Mouse (Mus musculus): ENCODE data around the gene Vezt. TPM values are rescaled to one million over a fixed set of nuclear protein-coding genes. Genes with fewer than 3 reads are reported as not detected.
A peak's percentile ranks its signal among the peaks of the same experiment; 100 is the strongest.

Vezt gene
- polyA plus RNA-seq, 1 experiment from 2014 or later: 25.7 TPM

GRCm38 (mm10) chr10:94071641-94072040, 36.0 kb upstream of the Vezt start:
- Histone ChIP-seq H3K4me1 (ENCODE audit: control insufficient read depth in 2 of 2, insufficient read depth in 2 of 2, low read length in 2 of 2) (peaks cover 23 to 31% of the 10 kb centered on the region in 2 experiments), H3K27ac (replicated peaks in 1 of 2; ENCODE audit: control insufficient read depth in 1 of 2, insufficient read depth in 1 of 2, low read depth in 2 of 2, low read length in 2 of 2) (0 out of 4 replicates have a peak overlapping the region, but pooled peaks of 1 of the 2 experiments have one; percentile 63), H3K27me3 (ENCODE audit: control insufficient read depth, insufficient read depth, low read length) (no peaks in the 10 kb centered on the region), H3K4me3 (ENCODE audit: control insufficient read depth in 1 of 2, insufficient read depth in 1 of 2, low read depth in 1 of 2, low read length in 2 of 2) (no peak overlapping the region), H3K4me2 (ENCODE audit: low read length) (no peak overlapping the region), H3K36me3 (ENCODE audit: control insufficient read depth, insufficient read depth, low read length) (0 out of 2 replicates have a peak, but pooled peaks cover 4% of the 10 kb centered on the region), H3K9ac (ENCODE audit: low read length) (no peak overlapping the region), H3K9me3 (ENCODE audit: control insufficient read depth, low read length) (no peaks in the 10 kb centered on the region)
- WGBS: 89% methylated on average over 7 of the region's 7 CpGs
- no peak for ATAC-seq (ENCODE audit: insufficient number of reproducible peaks, insufficient read depth, low FRiP score, low read depth)

GRCm38 (mm10) chr10:94068701-94069100, 33.1 kb upstream of the Vezt start:
- Histone ChIP-seq H3K4me3 (ENCODE audit: control insufficient read depth in 1 of 2, insufficient read depth in 1 of 2, low read depth in 1 of 2, low read length in 2 of 2) (no peak overlapping the region), H3K27me3 (ENCODE audit: control insufficient read depth, insufficient read depth, low read length) (no peaks in the 10 kb centered on the region), H3K9me3 (ENCODE audit: control insufficient read depth, low read length) (no peaks in the 10 kb centered on the region), H3K27ac (replicated peaks in 1 of 2; ENCODE audit: control insufficient read depth in 1 of 2, insufficient read depth in 1 of 2, low read depth in 2 of 2, low read length in 2 of 2) (peak overlapping the region in 1 of 2 experiments; percentile 20; a peak in 3 of 4 replicates), H3K4me2 (ENCODE audit: low read length) (no peak overlapping the region), H3K4me1 (ENCODE audit: control insufficient read depth in 2 of 2, insufficient read depth in 2 of 2, low read length in 2 of 2) (peaks cover 23 to 31% of the 10 kb centered on the region in 2 experiments), H3K36me3 (ENCODE audit: control insufficient read depth, insufficient read depth, low read length) (no peaks in the 10 kb centered on the region), H3K9ac (ENCODE audit: low read length) (no peak overlapping the region)
- WGBS: 67% methylated on average over 5 of the region's 5 CpGs
- peak; percentile 42; the same call in 1 of the 2 replicates for ATAC-seq (ENCODE audit: insufficient number of reproducible peaks, insufficient read depth, low FRiP score, low read depth)

- Histone ChIP-seq H3K4me3 (ENCODE audit: control insufficient read depth in 1 of 2, insufficient read depth in 1 of 2, low read depth in 1 of 2, low read length in 2 of 2) (no peak overlapping the region), H3K9ac (ENCODE audit: low read length) (no peak overlapping the region), H3K36me3 (ENCODE audit: control insufficient read depth, insufficient read depth, low read length) (no peaks in the 10 kb centered on the region), H3K27ac (replicated peaks in 1 of 2; ENCODE audit: control insufficient read depth in 1 of 2, insufficient read depth in 1 of 2, low read depth in 2 of 2, low read length in 2 of 2) (no peak overlapping the region; a peak in 1 of 4 replicates), H3K27me3 (ENCODE audit: control insufficient read depth, insufficient read depth, low read length) (no peaks in the 10 kb centered on the region), H3K4me2 (ENCODE audit: low read length) (no peak overlapping the region), H3K9me3 (ENCODE audit: control insufficient read depth, low read length) (no peaks in the 10 kb centered on the region), H3K4me1 (ENCODE audit: control insufficient read depth in 2 of 2, insufficient read depth in 2 of 2, low read length in 2 of 2) (peaks cover 12 to 17% of the 10 kb centered on the region in 2 experiments)
- no peak; the same call in 1 of the 2 replicates for ATAC-seq (ENCODE audit: insufficient number of reproducible peaks, insufficient read depth, low FRiP score, low read depth)
- 54% methylated on average over 3 of the region's 3 CpGs for WGBS
Observed at GRCm38 (mm10) chr10:94066896-94067295, 31.3 kb upstream of the Vezt start.

- WGBS: 71% methylated on average over 5 of the region's 5 CpGs
- no peak overlapping the region for H3K9ac ChIP-seq (ENCODE audit: low read length)
- no peak overlapping the region for H3K4me3 ChIP-seq (ENCODE audit: control insufficient read depth in 1 of 2, insufficient read depth in 1 of 2, low read depth in 1 of 2, low read length in 2 of 2)
- H3K27ac ChIP-seq (replicated peaks in 1 of 2; ENCODE audit: control insufficient read depth in 1 of 2, insufficient read depth in 1 of 2, low read depth in 2 of 2, low read length in 2 of 2): peak overlapping the region in 1 of 2 experiments; percentile 52; a peak in 2 of 4 replicates
- no peak overlapping the region for H3K4me2 ChIP-seq (ENCODE audit: low read length)
- ATAC-seq (ENCODE audit: insufficient number of reproducible peaks, insufficient read depth, low FRiP score, low read depth): no peak
- H3K27me3 ChIP-seq (ENCODE audit: control insufficient read depth, insufficient read depth, low read length): no peaks in the 10 kb centered on the region
- no peaks in the 10 kb centered on the region for H3K9me3 ChIP-seq (ENCODE audit: control insufficient read depth, low read length)
- H3K36me3 ChIP-seq (ENCODE audit: control insufficient read depth, insufficient read depth, low read length): no peaks in the 10 kb centered on the region
- peaks cover 17 to 30% of the 10 kb centered on the region in 2 experiments for H3K4me1 ChIP-seq (ENCODE audit: control insufficient read depth in 2 of 2, insufficient read depth in 2 of 2, low read length in 2 of 2)
Observed at GRCm38 (mm10) chr10:94062357-94062756, 26.7 kb upstream of the Vezt start.

- Histone ChIP-seq H3K27me3 (ENCODE audit: control insufficient read depth, insufficient read depth, low read length) (no peaks in the 10 kb centered on the region), H3K36me3 (ENCODE audit: control insufficient read depth, insufficient read depth, low read length) (no peaks in the 10 kb centered on the region), H3K9me3 (ENCODE audit: control insufficient read depth, low read length) (no peaks in the 10 kb centered on the region), H3K4me1 (ENCODE audit: control insufficient read depth in 2 of 2, insufficient read depth in 2 of 2, low read length in 2 of 2) (peaks cover 12 to 23% of the 10 kb centered on the region in 2 experiments; a peak in 3 of 4 replicates), H3K27ac (replicated peaks in 1 of 2; ENCODE audit: control insufficient read depth in 1 of 2, insufficient read depth in 1 of 2, low read depth in 2 of 2, low read length in 2 of 2) (no peak overlapping the region), H3K4me3 (ENCODE audit: control insufficient read depth in 1 of 2, insufficient read depth in 1 of 2, low read depth in 1 of 2, low read length in 2 of 2) (no peak overlapping the region), H3K9ac (ENCODE audit: low read length) (no peak overlapping the region), H3K4me2 (ENCODE audit: low read length) (no peak overlapping the region)
- no peak for ATAC-seq (ENCODE audit: insufficient number of reproducible peaks, insufficient read depth, low FRiP score, low read depth)
- WGBS: 77% methylated on average over 8 of the region's 8 CpGs
Observed at GRCm38 (mm10) chr10:94060190-94060589, 24.6 kb upstream of the Vezt start.

GRCm38 (mm10) chr10:94059618-94060055, 24.0 kb upstream of the Vezt start:
- Histone ChIP-seq H3K4me2 (ENCODE audit: low read length) (no peak overlapping the region), H3K36me3 (ENCODE audit: control insufficient read depth, insufficient read depth, low read length) (no peaks in the 10 kb centered on the region), H3K9me3 (ENCODE audit: control insufficient read depth, low read length) (no peaks in the 10 kb centered on the region), H3K27ac (replicated peaks in 1 of 2; ENCODE audit: control insufficient read depth in 1 of 2, insufficient read depth in 1 of 2, low read depth in 2 of 2, low read length in 2 of 2) (0 out of 4 replicates have a peak overlapping the region, but pooled peaks of 1 of the 2 experiments have one; percentile 19), H3K27me3 (ENCODE audit: control insufficient read depth, insufficient read depth, low read length) (no peaks in the 10 kb centered on the region), H3K9ac (ENCODE audit: low read length) (no peak overlapping the region), H3K4me1 (ENCODE audit: control insufficient read depth in 2 of 2, insufficient read depth in 2 of 2, low read length in 2 of 2) (peaks cover 12 to 23% of the 10 kb centered on the region in 2 experiments; a peak in 3 of 4 replicates), H3K4me3 (ENCODE audit: control insufficient read depth in 1 of 2, insufficient read depth in 1 of 2, low read depth in 1 of 2, low read length in 2 of 2) (no peak overlapping the region)
- no peak; the same call in 1 of the 2 replicates for ATAC-seq (ENCODE audit: insufficient number of reproducible peaks, insufficient read depth, low FRiP score, low read depth)
- 68% methylated on average over 8 of the region's 8 CpGs for WGBS

GRCm38 (mm10) chr10:94056487-94056886, 20.9 kb upstream of the Vezt start:
- Histone ChIP-seq H3K27ac (replicated peaks in 1 of 2; ENCODE audit: control insufficient read depth in 1 of 2, insufficient read depth in 1 of 2, low read depth in 2 of 2, low read length in 2 of 2) (no peak overlapping the region), H3K4me1 (ENCODE audit: control insufficient read depth in 2 of 2, insufficient read depth in 2 of 2, low read length in 2 of 2) (peaks cover 6 to 17% of the 10 kb centered on the region in 2 experiments; a peak in 3 of 4 replicates), H3K27me3 (ENCODE audit: control insufficient read depth, insufficient read depth, low read length) (no peaks in the 10 kb centered on the region), H3K36me3 (ENCODE audit: control insufficient read depth, insufficient read depth, low read length) (no peaks in the 10 kb centered on the region), H3K4me2 (ENCODE audit: low read length) (no peak overlapping the region), H3K4me3 (ENCODE audit: control insufficient read depth in 1 of 2, insufficient read depth in 1 of 2, low read depth in 1 of 2, low read length in 2 of 2) (no peak overlapping the region), H3K9me3 (ENCODE audit: control insufficient read depth, low read length) (no peaks in the 10 kb centered on the region), H3K9ac (ENCODE audit: low read length) (no peak overlapping the region)
- 93% methylated on average over 6 of the region's 6 CpGs for WGBS
- ATAC-seq (ENCODE audit: insufficient number of reproducible peaks, insufficient read depth, low FRiP score, low read depth): no peak

GRCm38 (mm10) chr10:94050736-94051135, 15.1 kb upstream of the Vezt start:
- no peak for ATAC-seq (ENCODE audit: insufficient number of reproducible peaks, insufficient read depth, low FRiP score, low read depth)
- Histone ChIP-seq H3K4me3 (ENCODE audit: control insufficient read depth in 1 of 2, insufficient read depth in 1 of 2, low read depth in 1 of 2, low read length in 2 of 2) (no peak overlapping the region), H3K27me3 (ENCODE audit: control insufficient read depth, insufficient read depth, low read length) (no peaks in the 10 kb centered on the region), H3K27ac (replicated peaks in 1 of 2; ENCODE audit: control insufficient read depth in 1 of 2, insufficient read depth in 1 of 2, low read depth in 2 of 2, low read length in 2 of 2) (no peak overlapping the region), H3K4me2 (ENCODE audit: low read length) (no peak overlapping the region), H3K9ac (ENCODE audit: low read length) (no peak overlapping the region), H3K36me3 (ENCODE audit: control insufficient read depth, insufficient read depth, low read length) (peaks cover 7% of the 10 kb centered on the region; the same call in 1 of the 2 replicates), H3K4me1 (ENCODE audit: control insufficient read depth in 2 of 2, insufficient read depth in 2 of 2, low read length in 2 of 2) (peaks cover 7 to 19% of the 10 kb centered on the region in 2 experiments; a peak in 3 of 4 replicates), H3K9me3 (ENCODE audit: control insufficient read depth, low read length) (no peaks in the 10 kb centered on the region)
- 95% methylated on average over 5 of the region's 5 CpGs for WGBS
